Mouse (Mus musculus) limb, embryonic 13.5 days (tissue): ENCODE measurements around the gene Sfpq. TPM values are rescaled to one million over a fixed set of nuclear protein-coding genes. Genes with fewer than 3 reads are reported as not detected.
"Not testable (repeated sequence)": the region's sequence is repeated elsewhere in the genome, so short reads cannot be mapped to it uniquely, and the experiment has no call there.

Experiments
- ATAC-seq: fragments of 200-750 bp; cut with Nextera tagmentation; 2 replicates; pipeline ENCODE4 v1.8.0; 2017; ENCODE audit warnings: low read depth, moderate number of reproducible peaks, moderate TSS enrichment; ENCODE audit not compliant: low FRiP score
- H3K27ac ChIP-seq: fragments of 300-500 bp; sonication (generic); 2 replicates; pipeline ENCODE4 v1.5.1; 2015; ENCODE audit warnings: inconsistent platforms, mild to moderate bottlenecking, moderate library complexity
- H3K27me3 ChIP-seq: fragments of 300-500 bp; sonication (generic); 2 replicates; pipeline ENCODE4 v1.6.1; 2015; ENCODE audit warnings: mild to moderate bottlenecking, inconsistent platforms
- H3K36me3 ChIP-seq: fragments of 300-500 bp; sonication (generic); 2 replicates; pipeline ENCODE4 v1.6.1; 2015; ENCODE audit warnings: inconsistent platforms, mild to moderate bottlenecking, moderate library complexity
- H3K4me1 ChIP-seq: fragments of 300-500 bp; sonication (generic); 2 replicates; pipeline ENCODE4 v1.6.1; 2015; ENCODE audit warnings: inconsistent platforms
- H3K4me2 ChIP-seq: fragments of 300-500 bp; sonication (generic); replicated peaks from 2 replicates; pipeline ENCODE4 v1.6.1; 2015; ENCODE audit warnings: inconsistent platforms, mild to moderate bottlenecking, moderate library complexity
- H3K4me3 ChIP-seq: fragments of 300-500 bp; sonication (generic); 2 replicates; pipeline ENCODE4 v1.5.1; 2015; ENCODE audit warnings: moderate library complexity, mild to moderate bottlenecking, inconsistent platforms
- H3K9ac ChIP-seq: fragments of 300-500 bp; sonication (generic); 2 replicates; pipeline ENCODE4 v1.6.1; 2015; ENCODE audit warnings: mild to moderate bottlenecking, inconsistent platforms
- H3K9me3 ChIP-seq: fragments of 300-500 bp; sonication (generic); 2 replicates; pipeline ENCODE4 v1.6.1; 2016; ENCODE audit warnings: inconsistent platforms
- WGBS: fragments of 180-500 bp; shearing (Covaris S2); methylation state at CpG from one replicate; pipeline ENCODE4 v1.1.7; 2015; 5-methylcytosine and 5-hydroxymethylcytosine counted together
- polyA plus RNA-seq: library from polyadenylated mRNA; unstranded; fragments of >200 nt; fragmentation: Nextera tagmentation; extraction: Ambion mirVana; gene quantifications from 2 replicates; pipeline ENCODE4 v1.2.1, GENCODE M21; 2015

The Sfpq gene
- polyA plus RNA-seq, 1 experiment from 2014 or later, result 100.0 TPM

- Histone ChIP-seq H3K4me3 (peak overlapping the region; percentile 42), H3K27ac (no peak overlapping the region; the same call in 1 of the 2 replicates), H3K9ac (peak overlapping the region; percentile 59), H3K9me3 (no peaks in the 10 kb centered on the region), H3K4me1 (peaks cover 12% of the 10 kb centered on the region), H3K4me2 (peak overlapping the region; percentile 67), H3K36me3 (no peaks in the 10 kb centered on the region), H3K27me3 (peaks cover 8% of the 10 kb centered on the region; the same call in 1 of the 2 replicates)
- 16% methylated on average over 25 of the region's 25 CpGs for WGBS
- ATAC-seq, result 0 out of 2 replicates have a peak, but pooled peaks have one; percentile 66
These were observed 15.8 kb upstream of the Sfpq start for GRCm38 (mm10) chr4:127005113-127005936.

GRCm38 (mm10) chr4:127015294-127015993, 5.7 kb upstream of the Sfpq start:
- H3K27me3 ChIP-seq, H3K36me3 ChIP-seq, H3K4me1 ChIP-seq, H3K9me3 ChIP-seq, H3K9ac ChIP-seq, H3K27ac ChIP-seq: not testable (repeated sequence)
- peak overlapping the region; percentile 44; the same call in 1 of the 2 replicates for H3K4me2 ChIP-seq
- WGBS, result 21% methylated on average over 14 of the region's 26 CpGs
- ATAC-seq, result peak; percentile 87
- H3K4me3 ChIP-seq, result peak overlapping the region; percentile 33

- WGBS, result 87% methylated on average over 4 of the region's 4 CpGs
- Histone ChIP-seq H3K4me3 (no peak overlapping the region), H3K9ac (no peak overlapping the region), H3K9me3 (no peaks in the 10 kb centered on the region), H3K27ac (no peak overlapping the region), H3K4me2 (no peak overlapping the region), H3K4me1 (peaks cover 3% of the 10 kb centered on the region), H3K36me3 (no peaks in the 10 kb centered on the region), H3K27me3 (no peaks in the 10 kb centered on the region)
- no peak for ATAC-seq
These were observed 4.8 kb upstream of the Sfpq start for GRCm38 (mm10) chr4:127016366-127016765.

GRCm38 (mm10) chr4:127020411-127021150, 543 bp upstream of the Sfpq start:
- peaks cover 20% of the 10 kb centered on the region for H3K4me1 ChIP-seq
- WGBS, result 10% methylated on average over 13 of the region's 13 CpGs
- no peak overlapping the region for H3K27ac ChIP-seq
- peak overlapping the region; percentile 99 for H3K4me3 ChIP-seq
- no peak overlapping the region for H3K9ac ChIP-seq
- no peak for ATAC-seq
- H3K9me3 ChIP-seq, result no peaks in the 10 kb centered on the region
- H3K36me3 ChIP-seq, result peaks cover 26% of the 10 kb centered on the region
- H3K4me2 ChIP-seq, result peak overlapping the region; percentile 61
- no peaks in the 10 kb centered on the region for H3K27me3 ChIP-seq

GRCm38 (mm10) chr4:127021989-127022626, 984 bp downstream of the Sfpq start:
- Histone ChIP-seq H3K4me2 (peak overlapping the region; percentile 97), H3K4me3 (peak overlapping the region; percentile 99), H3K27ac (peak overlapping the region; percentile 99), H3K9ac (peak overlapping the region; percentile 100), H3K9me3 (no peaks in the 10 kb centered on the region), H3K27me3 (no peaks in the 10 kb centered on the region), H3K36me3 (peaks cover 41% of the 10 kb centered on the region), H3K4me1 (peaks cover 34% of the 10 kb centered on the region)
- ATAC-seq, result peak; percentile 52
- WGBS, result under 1% methylated on average over 53 of the region's 53 CpGs

GRCm38 (mm10) chr4:127023201-127023600, 2.1 kb downstream of the Sfpq start:
- peak overlapping the region; percentile 100 for H3K9ac ChIP-seq
- H3K9me3 ChIP-seq, result no peaks in the 10 kb centered on the region
- H3K27ac ChIP-seq, result no peak overlapping the region
- no peak for ATAC-seq
- peaks cover 39% of the 10 kb centered on the region for H3K4me1 ChIP-seq
- H3K27me3 ChIP-seq, result no peaks in the 10 kb centered on the region
- H3K4me2 ChIP-seq, result peak overlapping the region; percentile 97
- peaks cover 52% of the 10 kb centered on the region for H3K36me3 ChIP-seq
- 2% methylated on average over 9 of the region's 9 CpGs for WGBS
- peak overlapping the region; percentile 99 for H3K4me3 ChIP-seq

GRCm38 (mm10) chr4:127024240-127024639, 3.1 kb downstream of the Sfpq start:
- Histone ChIP-seq H3K4me2 (peak overlapping the region; percentile 97), H3K9me3 (no peaks in the 10 kb centered on the region), H3K4me1 (peaks cover 39% of the 10 kb centered on the region), H3K27me3 (no peaks in the 10 kb centered on the region), H3K4me3 (peak overlapping the region; percentile 99), H3K36me3 (peaks cover 57% of the 10 kb centered on the region), H3K27ac (no peak overlapping the region), H3K9ac (peak overlapping the region; percentile 100)
- WGBS, result 35% methylated on average over 1 of the region's 1 CpGs
- ATAC-seq, result no peak

- H3K4me1 ChIP-seq, result peaks cover 35% of the 10 kb centered on the region
- no peak overlapping the region for H3K4me2 ChIP-seq
- H3K4me3 ChIP-seq, result 0 out of 2 replicates have a peak overlapping the region, but pooled peaks have one; percentile 2
- no peaks in the 10 kb centered on the region for H3K27me3 ChIP-seq
- 84% methylated on average over 4 of the region's 4 CpGs for WGBS
- no peak for ATAC-seq
- H3K9me3 ChIP-seq, result no peaks in the 10 kb centered on the region
- peaks cover 82% of the 10 kb centered on the region for H3K36me3 ChIP-seq
- no peak overlapping the region for H3K27ac ChIP-seq
- no peak overlapping the region for H3K9ac ChIP-seq
These were observed 5.7 kb downstream of the Sfpq start for GRCm38 (mm10) chr4:127026826-127027225.

- no peak for ATAC-seq
- H3K27me3 ChIP-seq, result no peaks in the 10 kb centered on the region
- 86% methylated on average over 4 of the region's 4 CpGs for WGBS
- H3K4me1 ChIP-seq, result peaks cover 35% of the 10 kb centered on the region
- H3K36me3 ChIP-seq, result peaks cover 87% of the 10 kb centered on the region
- H3K27ac ChIP-seq, result no peak overlapping the region
- no peak overlapping the region for H3K4me2 ChIP-seq
- no peak overlapping the region for H3K9ac ChIP-seq
- no peak overlapping the region for H3K4me3 ChIP-seq
- H3K9me3 ChIP-seq, result no peaks in the 10 kb centered on the region
These were observed 6.4 kb downstream of the Sfpq start for GRCm38 (mm10) chr4:127027228-127028190.

GRCm38 (mm10) chr4:127037158-127037557, 16.0 kb downstream of the Sfpq start:
- Histone ChIP-seq H3K4me2 (no peak overlapping the region), H3K9me3 (no peaks in the 10 kb centered on the region), H3K4me1 (no peaks in the 10 kb centered on the region), H3K27me3 (no peaks in the 10 kb centered on the region), H3K9ac (no peak overlapping the region), H3K27ac (no peak overlapping the region), H3K4me3 (no peak overlapping the region), H3K36me3 (peaks cover 88% of the 10 kb centered on the region)
- no peak for ATAC-seq
- WGBS, result 91% methylated on average over 3 of the region's 3 CpGs
